Mouse (Mus musculus) C2C12 (cell line): ENCODE measurements around the gene B3galt1.

Source experiments
- CTCF ChIP-seq: IDR thresholded peaks from one replicate; pipeline ENCODE4 v1.5.1; 2011; ENCODE audit not compliant: control insufficient read depth, insufficient read depth, insufficient read length
- USF1 ChIP-seq: IDR thresholded peaks from one replicate; pipeline ENCODE4 v1.6.1; 2011; ENCODE audit warnings: low read depth, mild to moderate bottlenecking, control low read depth, moderate library complexity

- TF ChIP-seq USF1 (no peak), CTCF (no peak)
Measured at GRCm38 (mm10) chr2:67948408-67948807, 382.7 kb downstream of the B3galt1 start.
